Mouse (Mus musculus): ENCODE measurements at regions not wholly inside any gene's neighbourhood (a gene's known extent, or its start where the extent isn't known, plus 50 kb on each side); places are given as distances from the start of the nearest gene placed in this dataset.

DNA sequence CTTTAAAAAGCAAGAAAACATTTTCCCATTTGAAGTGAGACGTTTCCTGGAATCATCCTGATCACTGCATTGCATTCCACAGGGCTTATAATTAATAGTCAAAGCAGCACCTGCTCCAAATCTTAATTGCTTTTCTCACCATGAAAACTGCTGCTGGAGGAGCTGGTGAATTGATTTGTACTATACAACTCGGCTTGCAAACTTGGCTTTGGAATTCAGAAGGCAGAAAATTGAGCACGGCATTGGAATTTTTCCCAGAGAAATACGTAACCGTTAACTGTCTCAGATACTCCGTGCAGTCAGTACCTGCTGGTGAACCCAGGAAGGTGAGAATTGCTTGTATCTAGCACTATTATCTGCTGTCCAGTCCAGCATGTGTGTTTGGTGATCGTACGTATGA, 249.3 kb downstream of the Gm19410 start:
- no peaks in the 10 kb centered on the region for H3K27me3 ChIP-seq (replicated peaks; ENCODE audit: control insufficient read depth, insufficient read depth, low read length)
- DNase-seq (ENCODE audit: low spot score) (no peak), ATAC-seq (replicated peaks; ENCODE audit: low FRiP score, low TSS enrichment, low read depth) (no peak)
- H3K36me3 ChIP-seq (ENCODE audit: control insufficient read depth, insufficient read depth, low read length) = no peaks in the 10 kb centered on the region
- no peak overlapping the region for H3K9ac ChIP-seq (ENCODE audit: low read length)
- H3K27ac ChIP-seq (ENCODE audit: low read depth) = no peak overlapping the region
- no peak overlapping the region for H3K4me2 ChIP-seq (ENCODE audit: low read length)
- H3K9me3 ChIP-seq (ENCODE audit: control insufficient read depth, low read length) = no peaks in the 10 kb centered on the region
- H3K4me3 ChIP-seq (ENCODE audit: low read depth, low read length) = no peak overlapping the region
- no peaks in the 10 kb centered on the region for H3K4me1 ChIP-seq (replicated peaks; ENCODE audit: control insufficient read depth, insufficient read depth, low read length)
- 81% methylated on average over 8 of the region's 8 CpGs for WGBS

DNA sequence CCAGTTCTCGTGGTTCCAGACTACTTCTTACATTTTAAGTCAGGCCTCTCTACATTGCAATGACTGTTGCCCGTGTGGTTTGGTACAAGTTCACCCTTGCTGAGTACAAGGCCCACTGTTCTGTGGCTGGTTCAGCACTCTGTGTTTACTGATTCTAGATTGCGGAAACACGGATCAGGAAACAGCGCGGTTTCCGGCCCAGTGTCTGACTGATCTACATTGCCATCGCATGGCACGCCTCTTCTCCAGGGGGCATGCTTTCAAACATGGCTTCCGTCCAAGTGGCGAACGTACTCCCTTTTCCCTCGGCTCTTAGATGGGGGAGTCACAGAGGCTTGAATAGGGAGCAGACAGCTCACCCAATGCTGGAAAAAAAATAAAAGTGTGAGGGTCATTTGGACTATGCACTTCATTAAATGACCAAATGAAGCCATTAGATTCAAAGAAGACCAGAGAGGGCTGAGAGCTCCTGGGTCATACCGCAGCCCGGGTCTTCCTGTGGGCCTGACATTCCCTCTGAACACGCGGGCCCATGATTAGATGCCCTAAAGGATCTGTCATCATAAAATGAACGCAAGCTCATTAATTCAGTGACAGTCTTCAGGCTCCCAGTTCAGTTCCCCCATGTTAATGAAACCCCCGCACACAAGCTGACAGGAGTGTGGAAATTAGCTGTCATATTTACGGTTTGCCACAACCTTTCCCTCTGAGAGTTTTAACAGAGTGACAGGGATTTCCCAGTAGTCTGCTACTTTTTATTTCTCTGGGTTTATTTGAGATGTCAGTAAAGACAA, 250.9 kb downstream of the Gm19410 start:
- Histone ChIP-seq H3K9me3 (ENCODE audit: control insufficient read depth, low read length) (no peaks in the 10 kb centered on the region), H3K9ac (ENCODE audit: low read length) (no peak overlapping the region), H3K4me1 (replicated peaks; ENCODE audit: control insufficient read depth, insufficient read depth, low read length) (no peaks in the 10 kb centered on the region), H3K4me2 (ENCODE audit: low read length) (no peak overlapping the region), H3K36me3 (ENCODE audit: control insufficient read depth, insufficient read depth, low read length) (no peaks in the 10 kb centered on the region), H3K27ac (ENCODE audit: low read depth) (no peak overlapping the region), H3K27me3 (replicated peaks; ENCODE audit: control insufficient read depth, insufficient read depth, low read length) (no peaks in the 10 kb centered on the region), H3K4me3 (ENCODE audit: low read depth, low read length) (no peak overlapping the region)
- DNase-seq (ENCODE audit: low spot score) = no peak
- WGBS = 73% methylated on average over 20 of the region's 20 CpGs
- no peak for ATAC-seq (replicated peaks; ENCODE audit: low FRiP score, low TSS enrichment, low read depth)

GRCm38 (mm10) chr8:36018993-36019753, 253.6 kb downstream of the Gm19410 start:
- Histone ChIP-seq H3K4me2 (ENCODE audit: low read length) (no peak overlapping the region), H3K4me3 (ENCODE audit: low read depth, low read length) (no peak overlapping the region), H3K27me3 (replicated peaks; ENCODE audit: control insufficient read depth, insufficient read depth, low read length) (no peaks in the 10 kb centered on the region), H3K27ac (ENCODE audit: low read depth) (no peak overlapping the region), H3K4me1 (replicated peaks; ENCODE audit: control insufficient read depth, insufficient read depth, low read length) (no peaks in the 10 kb centered on the region), H3K36me3 (ENCODE audit: control insufficient read depth, insufficient read depth, low read length) (no peaks in the 10 kb centered on the region), H3K9ac (ENCODE audit: low read length) (no peak overlapping the region), H3K9me3 (ENCODE audit: control insufficient read depth, low read length) (no peaks in the 10 kb centered on the region)
- ATAC-seq (replicated peaks; ENCODE audit: low FRiP score, low TSS enrichment, low read depth) (no peak), DNase-seq (ENCODE audit: low spot score) (no peak)
- 83% methylated on average over 15 of the region's 15 CpGs for WGBS

DNA sequence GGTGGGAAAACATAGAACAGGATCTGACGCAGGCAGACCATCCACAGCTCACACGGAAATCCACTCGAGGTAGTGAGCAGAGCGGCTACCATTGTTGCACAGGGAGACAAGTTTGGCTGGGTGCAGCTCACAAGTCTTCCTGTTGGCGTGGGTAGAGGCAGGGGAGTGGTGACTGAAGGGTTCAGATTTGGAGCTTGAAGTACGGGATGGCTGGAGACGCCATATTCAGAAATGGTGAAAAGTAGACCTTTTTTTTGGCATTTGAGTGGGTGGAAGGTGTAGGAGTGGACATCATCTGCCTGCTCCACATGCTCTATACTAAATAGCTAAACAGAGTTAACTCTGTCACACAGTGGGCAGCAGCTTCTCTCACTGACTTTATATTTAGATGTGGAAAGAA, 254.3 kb downstream of the Gm19410 start:
- DNase-seq (ENCODE audit: low spot score) (no peak), ATAC-seq (replicated peaks; ENCODE audit: low FRiP score, low TSS enrichment, low read depth) (no peak)
- Histone ChIP-seq H3K27ac (ENCODE audit: low read depth) (no peak overlapping the region), H3K36me3 (ENCODE audit: control insufficient read depth, insufficient read depth, low read length) (no peaks in the 10 kb centered on the region), H3K9me3 (ENCODE audit: control insufficient read depth, low read length) (no peaks in the 10 kb centered on the region), H3K4me1 (replicated peaks; ENCODE audit: control insufficient read depth, insufficient read depth, low read length) (no peaks in the 10 kb centered on the region), H3K4me2 (ENCODE audit: low read length) (no peak overlapping the region), H3K4me3 (ENCODE audit: low read depth, low read length) (no peak overlapping the region), H3K9ac (ENCODE audit: low read length) (no peak overlapping the region), H3K27me3 (replicated peaks; ENCODE audit: control insufficient read depth, insufficient read depth, low read length) (no peaks in the 10 kb centered on the region)
- WGBS = 90% methylated on average over 7 of the region's 7 CpGs

DNA sequence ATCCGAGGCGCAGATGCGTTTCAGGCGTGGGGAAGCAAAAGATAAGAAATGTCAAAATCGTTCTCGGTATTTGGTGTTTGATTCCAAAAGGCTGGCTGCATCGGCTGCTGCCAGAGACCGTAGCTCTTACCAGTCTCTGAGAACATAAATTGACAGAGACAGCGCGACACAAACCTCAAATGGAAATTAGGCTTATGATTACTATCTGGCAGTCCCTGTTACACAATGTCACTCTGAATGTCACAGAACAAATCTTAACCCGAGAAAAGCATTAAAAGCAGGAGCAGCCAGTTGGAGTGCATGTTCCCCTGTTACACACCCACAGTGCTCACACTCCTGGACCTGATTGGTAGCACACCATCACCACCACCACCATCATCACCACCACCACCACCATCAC, 262.0 kb downstream of the Gm19410 start:
- Histone ChIP-seq H3K27me3 (replicated peaks; ENCODE audit: control insufficient read depth, insufficient read depth, low read length) (no peaks in the 10 kb centered on the region), H3K4me1 (replicated peaks; ENCODE audit: control insufficient read depth, insufficient read depth, low read length) (no peaks in the 10 kb centered on the region), H3K27ac (ENCODE audit: low read depth) (no peak overlapping the region), H3K36me3 (ENCODE audit: control insufficient read depth, insufficient read depth, low read length) (no peaks in the 10 kb centered on the region), H3K9me3 (ENCODE audit: control insufficient read depth, low read length) (no peaks in the 10 kb centered on the region), H3K9ac (ENCODE audit: low read length) (no peak overlapping the region), H3K4me2 (ENCODE audit: low read length) (no peak overlapping the region), H3K4me3 (ENCODE audit: low read depth, low read length) (no peak overlapping the region)
- DNase-seq (ENCODE audit: low spot score) (no peak), ATAC-seq (replicated peaks; ENCODE audit: low FRiP score, low TSS enrichment, low read depth) (no peak)
- WGBS = 87% methylated on average over 11 of the region's 11 CpGs

DNA sequence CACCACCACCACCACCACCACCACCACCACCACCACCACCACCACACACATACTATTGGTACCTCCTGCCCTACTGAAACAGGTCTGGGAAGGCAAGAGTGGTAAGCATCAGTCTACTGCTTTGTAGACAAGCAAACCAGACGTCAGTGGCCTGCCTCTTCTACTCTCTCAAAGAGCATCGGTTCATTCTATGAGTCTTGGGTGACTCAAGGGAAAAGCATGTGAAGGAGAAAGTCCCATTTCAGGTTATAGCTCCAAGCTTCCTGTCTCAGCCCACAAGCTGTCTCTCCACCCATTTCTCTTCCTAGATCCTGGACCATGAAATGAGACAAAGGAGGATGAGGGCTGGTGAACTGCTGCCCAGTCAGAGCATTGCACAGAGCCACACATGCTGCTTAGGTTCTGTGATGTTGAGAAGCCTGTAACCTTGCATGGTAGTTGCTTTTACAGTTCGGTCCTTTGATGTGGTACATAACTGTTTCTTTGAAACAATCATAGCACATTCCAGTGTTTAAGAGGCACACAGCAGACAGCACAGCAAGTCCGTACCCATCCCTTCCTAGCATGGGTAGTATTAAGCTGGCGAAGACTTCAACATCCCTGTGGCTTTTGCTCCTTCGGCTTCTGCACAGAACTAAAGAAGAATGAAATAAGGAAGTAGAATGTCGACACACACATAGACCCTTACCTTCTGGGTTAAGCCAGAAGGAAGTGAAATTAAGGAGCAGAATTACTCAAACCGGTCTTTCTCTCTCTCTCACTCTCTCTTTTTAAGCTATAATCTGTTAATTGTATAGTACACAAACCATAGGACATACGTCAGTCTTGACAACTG, 262.7 kb downstream of the Gm19410 start:
- Histone ChIP-seq H3K4me3 (ENCODE audit: low read depth, low read length) (no peak overlapping the region), H3K9ac (ENCODE audit: low read length) (no peak overlapping the region), H3K27ac (ENCODE audit: low read depth) (no peak overlapping the region), H3K9me3 (ENCODE audit: control insufficient read depth, low read length) (no peaks in the 10 kb centered on the region), H3K4me2 (ENCODE audit: low read length) (no peak overlapping the region), H3K4me1 (replicated peaks; ENCODE audit: control insufficient read depth, insufficient read depth, low read length) (no peaks in the 10 kb centered on the region), H3K36me3 (ENCODE audit: control insufficient read depth, insufficient read depth, low read length) (no peaks in the 10 kb centered on the region), H3K27me3 (replicated peaks; ENCODE audit: control insufficient read depth, insufficient read depth, low read length) (no peaks in the 10 kb centered on the region)
- ATAC-seq (replicated peaks; ENCODE audit: low FRiP score, low TSS enrichment, low read depth) (no peak), DNase-seq (ENCODE audit: low spot score) (no peak)
- WGBS = 79% methylated on average over 9 of the region's 9 CpGs

DNA sequence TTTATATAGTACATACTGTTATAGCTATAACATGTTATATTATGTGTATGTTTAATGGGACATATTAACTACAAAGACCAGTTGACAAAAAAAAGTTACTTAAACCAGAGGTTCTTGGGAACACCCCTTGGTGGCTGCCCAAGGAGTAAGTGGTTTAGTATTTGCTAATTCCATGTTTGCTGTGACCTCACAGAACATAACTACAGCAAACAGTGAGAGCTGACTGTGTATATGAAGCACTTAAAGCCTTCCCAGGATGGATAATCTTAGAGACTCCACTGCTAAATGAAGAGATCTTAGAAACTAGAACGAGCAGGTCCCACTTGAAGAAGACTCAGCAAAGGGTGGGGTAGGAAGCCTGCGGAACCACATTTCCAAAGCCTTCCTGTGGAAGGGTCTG, 263.9 kb downstream of the Gm19410 start:
- Histone ChIP-seq H3K4me1 (replicated peaks; ENCODE audit: control insufficient read depth, insufficient read depth, low read length) (no peaks in the 10 kb centered on the region), H3K27ac (ENCODE audit: low read depth) (no peak overlapping the region), H3K9me3 (ENCODE audit: control insufficient read depth, low read length) (no peaks in the 10 kb centered on the region), H3K27me3 (replicated peaks; ENCODE audit: control insufficient read depth, insufficient read depth, low read length) (no peaks in the 10 kb centered on the region), H3K36me3 (ENCODE audit: control insufficient read depth, insufficient read depth, low read length) (no peaks in the 10 kb centered on the region), H3K9ac (ENCODE audit: low read length) (no peak overlapping the region), H3K4me3 (ENCODE audit: low read depth, low read length) (no peak overlapping the region), H3K4me2 (ENCODE audit: low read length) (no peak overlapping the region)
- 85% methylated on average over 2 of the region's 2 CpGs for WGBS
- DNase-seq (ENCODE audit: low spot score) (no peak), ATAC-seq (replicated peaks; ENCODE audit: low FRiP score, low TSS enrichment, low read depth) (no peak)

DNA sequence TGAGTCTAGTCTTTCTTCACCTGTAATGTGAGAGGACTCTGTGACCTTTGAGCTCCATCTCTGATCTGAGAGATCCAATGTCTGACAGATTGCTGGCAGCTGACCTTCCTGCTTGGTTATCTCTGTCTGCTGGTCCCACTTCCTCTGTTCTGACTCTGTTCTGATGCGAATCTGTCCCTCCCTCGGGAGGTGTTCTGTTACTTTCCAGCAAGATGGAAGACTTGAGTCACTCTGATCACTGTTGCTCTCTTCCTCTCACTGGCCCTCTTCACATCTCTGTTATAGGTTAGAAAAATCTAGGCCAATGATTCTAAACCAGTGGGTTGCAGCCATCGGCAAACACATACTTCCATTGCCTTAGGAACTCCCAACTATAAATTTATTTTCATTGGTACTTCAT, 264.6 kb downstream of the Gm19410 start:
- Histone ChIP-seq H3K4me1 (replicated peaks; ENCODE audit: control insufficient read depth, insufficient read depth, low read length) (no peaks in the 10 kb centered on the region), H3K9me3 (ENCODE audit: control insufficient read depth, low read length) (no peaks in the 10 kb centered on the region), H3K36me3 (ENCODE audit: control insufficient read depth, insufficient read depth, low read length) (no peaks in the 10 kb centered on the region), H3K27ac (ENCODE audit: low read depth) (no peak overlapping the region), H3K27me3 (replicated peaks; ENCODE audit: control insufficient read depth, insufficient read depth, low read length) (no peaks in the 10 kb centered on the region), H3K9ac (ENCODE audit: low read length) (no peak overlapping the region), H3K4me2 (ENCODE audit: low read length) (no peak overlapping the region), H3K4me3 (ENCODE audit: low read depth, low read length) (no peak overlapping the region)
- WGBS = 74% methylated on average over 3 of the region's 3 CpGs
- no peak for ATAC-seq (replicated peaks; ENCODE audit: low FRiP score, low TSS enrichment, low read depth)
- no peak for DNase-seq (ENCODE audit: low spot score)
